Mouse (Mus musculus) embryonic fibroblast, embryonic 13.5 days (primary cell): ENCODE data around the gene Xylb.

Experiments used
- CTCF ChIP-seq: IDR thresholded peaks from 2 replicates; pipeline ENCODE4 v1.5.1; 2011; ENCODE audit warnings: mild to moderate bottlenecking, control low read depth, low read length, moderate library complexity, borderline replicate concordance; ENCODE audit not compliant: insufficient read depth
- POLR2A ChIP-seq: IDR thresholded peaks from 2 replicates; pipeline ENCODE4 v1.6.1; 2011; ENCODE audit warnings: low read depth, mild to moderate bottlenecking, control low read depth, low read length, moderate library complexity

- TF ChIP-seq CTCF (no peak), POLR2A (no peak)
These were observed 19.3 kb upstream of the Xylb start for GRCm38 (mm10) chr9:119337842-119338241.
